Mouse (Mus musculus) kidney, postnatal 0 days (tissue): Measurements from ENCODE around the gene Dmrtc2. TPM values are rescaled to one million over a fixed set of nuclear protein-coding genes. Genes with fewer than 3 reads are reported as not detected.
"Not testable (repeated sequence)": the region's sequence is repeated elsewhere in the genome, so short reads cannot be mapped to it uniquely, and the experiment has no call there.

Source experiments
- ATAC-seq: fragments of 200-750 bp; cut with Nextera tagmentation; replicated peaks from 2 replicates; pipeline ENCODE4 v1.8.0; 2017; ENCODE audit warnings: low read depth, moderate number of reproducible peaks, moderate TSS enrichment, moderate library complexity; ENCODE audit not compliant: low FRiP score
- DNase-seq: peaks from one replicate; pipeline ENCODE4 v3.0.0-alpha.2; 2016; ENCODE audit warnings: low spot score
- H3K27ac ChIP-seq: fragments of 300-500 bp; sonication (generic); 2 replicates; pipeline ENCODE4 v1.5.1; 2014; ENCODE audit warnings: mild to moderate bottlenecking
- H3K27me3 ChIP-seq: fragments of 300-500 bp; sonication (generic); 2 replicates; pipeline ENCODE4 v1.6.1; 2014; ENCODE audit warnings: low read length, mixed read lengths; ENCODE audit not compliant: insufficient read depth
- H3K36me3 ChIP-seq: fragments of 300-500 bp; sonication (generic); 2 replicates; pipeline ENCODE4 v1.6.1; 2014; ENCODE audit warnings: low read length, mixed read lengths; ENCODE audit not compliant: insufficient read depth
- H3K4me1 ChIP-seq: fragments of 300-500 bp; sonication (generic); replicated peaks from 2 replicates; pipeline ENCODE4 v1.6.1; 2014; ENCODE audit warnings: antibody characterized with exemption, low read length, mixed read lengths; ENCODE audit not compliant: insufficient read depth
- H3K4me2 ChIP-seq: fragments of 300-500 bp; sonication (generic); 2 replicates; pipeline ENCODE4 v1.6.1; 2014; ENCODE audit warnings: mild to moderate bottlenecking, low read length, moderate library complexity, mixed read lengths
- H3K4me3 ChIP-seq: fragments of 300-500 bp; sonication (generic); replicated peaks from 2 replicates; pipeline ENCODE4 v1.5.1; 2014; ENCODE audit warnings: low read depth, low read length
- H3K9ac ChIP-seq: fragments of 300-500 bp; sonication (generic); 2 replicates; pipeline ENCODE4 v1.6.1; 2014; ENCODE audit warnings: low read depth, low read length
- H3K9me3 ChIP-seq: fragments of 300-500 bp; sonication (generic); replicated peaks from 2 replicates; pipeline ENCODE4 v1.6.1; 2016; ENCODE audit warnings: low read length, inconsistent platforms, mixed read lengths
- CTCF ChIP-seq: IDR thresholded peaks from 2 replicates; pipeline ENCODE4 v1.5.1; 2016; ENCODE audit warnings: antibody characterized with exemption, low read depth, mild to moderate bottlenecking, moderate library complexity
- WGBS: fragments of 180-500 bp; shearing (Covaris S2); extraction: QIAGEN DNeasy Blood & Tissue Kit; methylation state at CpG from one replicate; pipeline ENCODE4 v1.1.7; 2014; 5-methylcytosine and 5-hydroxymethylcytosine counted together
- polyA plus RNA-seq: library from polyadenylated mRNA; unstranded; fragments of >200 nt; fragmentation: Nextera tagmentation; extraction: Ambion mirVana; gene quantifications from 2 replicates; pipeline ENCODE4 v1.2.1, GENCODE M21; 2015

Dmrtc2 gene
- polyA plus RNA-seq, 1 experiment from 2014 or later, result 0.12 TPM

- Histone ChIP-seq H3K4me1 (peaks cover 12% of the 10 kb centered on the region; the same call in 1 of the 2 replicates), H3K27me3 (no peaks in the 10 kb centered on the region), H3K4me2 (peak overlapping the region; percentile 83), H3K4me3 (no peak overlapping the region), H3K36me3 (peaks cover 33% of the 10 kb centered on the region; the same call in 1 of the 2 replicates), H3K9me3 (no peaks in the 10 kb centered on the region), H3K27ac (no peak overlapping the region), H3K9ac (peak overlapping the region; percentile 100; the same call in 1 of the 2 replicates)
- ATAC-seq (no peak), DNase-seq (no peak)
- TF ChIP-seq CTCF, result no peak
- WGBS, result 58% methylated on average over 4 of the region's 4 CpGs
Measured at GRCm38 (mm10) chr7:24887096-24887495, 17.2 kb downstream of the Dmrtc2 start.

GRCm38 (mm10) chr7:24889431-24890220 is 19.8 kb downstream of the Dmrtc2 start:
- Histone ChIP-seq H3K4me3 (no peak overlapping the region), H3K27me3 (no peaks in the 10 kb centered on the region), H3K9ac (no peak overlapping the region), H3K4me1 (peaks cover 12% of the 10 kb centered on the region; the same call in 1 of the 2 replicates), H3K36me3 (peaks cover 33% of the 10 kb centered on the region; the same call in 1 of the 2 replicates), H3K9me3 (no peaks in the 10 kb centered on the region), H3K4me2 (no peak overlapping the region), H3K27ac (peak overlapping the region; percentile 55; the same call in 1 of the 2 replicates)
- no peak for TF ChIP-seq CTCF
- ATAC-seq, result peak; percentile 68
- WGBS, result 64% methylated on average over 6 of the region's 6 CpGs
- peak; percentile 47 for DNase-seq

- Histone ChIP-seq H3K4me1 (peaks cover 12% of the 10 kb centered on the region; the same call in 1 of the 2 replicates), H3K27me3 (no peaks in the 10 kb centered on the region), H3K9ac (no peak overlapping the region), H3K4me2 (no peak overlapping the region), H3K9me3 (no peaks in the 10 kb centered on the region), H3K27ac (peak overlapping the region; percentile 55; the same call in 1 of the 2 replicates), H3K4me3 (no peak overlapping the region), H3K36me3 (peaks cover 33% of the 10 kb centered on the region; the same call in 1 of the 2 replicates)
- peak; percentile 99 for TF ChIP-seq CTCF
- ATAC-seq, result peak; percentile 67
- peak; percentile 90 for DNase-seq
- 31% methylated on average over 10 of the region's 10 CpGs for WGBS
Measured at GRCm38 (mm10) chr7:24890281-24891216, 20.7 kb downstream of the Dmrtc2 start.

GRCm38 (mm10) chr7:24891241-24892124 is 21.6 kb downstream of the Dmrtc2 start:
- TF ChIP-seq CTCF, result no peak
- DNase-seq (no peak), ATAC-seq (no peak)
- H3K9me3 ChIP-seq, result no peaks in the 10 kb centered on the region
- peaks cover 3% of the 10 kb centered on the region; the same call in 1 of the 2 replicates for H3K4me1 ChIP-seq
- H3K4me3 ChIP-seq, result no peak overlapping the region
- no peak overlapping the region for H3K4me2 ChIP-seq
- H3K27ac ChIP-seq, result 0 out of 2 replicates have a peak overlapping the region, but pooled peaks have one; percentile 13
- WGBS, result 70% methylated on average over 3 of the region's 3 CpGs
- no peak overlapping the region for H3K9ac ChIP-seq
- no peaks in the 10 kb centered on the region for H3K27me3 ChIP-seq
- peaks cover 28% of the 10 kb centered on the region; the same call in 1 of the 2 replicates for H3K36me3 ChIP-seq

- Histone ChIP-seq H3K4me3 (no peak overlapping the region), H3K36me3 (peaks cover 26% of the 10 kb centered on the region; the same call in 1 of the 2 replicates), H3K27me3 (no peaks in the 10 kb centered on the region), H3K9ac (no peak overlapping the region), H3K27ac (no peak overlapping the region), H3K9me3 (no peaks in the 10 kb centered on the region), H3K4me2 (no peak overlapping the region), H3K4me1 (no peaks in the 10 kb centered on the region)
- ATAC-seq, result no peak
- 63% methylated on average over 2 of the region's 2 CpGs for WGBS
- TF ChIP-seq CTCF, result no peak
- DNase-seq, result no peak
Measured at GRCm38 (mm10) chr7:24892125-24892583, 22.3 kb downstream of the Dmrtc2 start.

- H3K4me3 ChIP-seq, ATAC-seq, DNase-seq, H3K4me2 ChIP-seq, H3K27ac ChIP-seq, H3K9ac ChIP-seq, H3K36me3 ChIP-seq, H3K4me1 ChIP-seq, H3K9me3 ChIP-seq, H3K27me3 ChIP-seq: not testable (repeated sequence)
- 93% methylated on average over 2 of the region's 2 CpGs for WGBS
Measured at GRCm38 (mm10) chr7:24895749-24896148, 25.9 kb downstream of the Dmrtc2 start.
